In genomic region chrX:161730026-161730425, GRCm38 (mm10) we compare ENCODE assay signal across 30 mouse cellular contexts. TPM values are rescaled to one million over a fixed set of nuclear protein-coding genes. Genes with fewer than 3 reads are reported as not detected.
DNase-seq lines count a peak whose midpoint lies in the region; ATAC-seq lines count a peak whose summit lies in the region.
"Had no signal": no experiment of that assay in that cellular context is flagged by ENCODE, and none has a peak within 500 bp of the region (broad histone marks: within the 10 kb centered on the region; RNA-seq: fewer than 3 reads in every experiment).

No protein-coding gene starts in this region.

- no peaks in the 10 kb centered on the region for H3K9me3 ChIP-seq in hindbrain, embryonic 16.5 days (ENCODE audit: control insufficient read depth, low read length)
- H3K9me3 ChIP-seq in hindbrain, embryonic 12.5 days (replicated peaks): no peaks in the 10 kb centered on the region
- H3K9me3 ChIP-seq: embryonic facial prominence, embryonic 12.5 days; forebrain, embryonic 15.5 days; heart, embryonic 10.5 days; heart, embryonic 15.5 days; kidney, embryonic 15.5 days; limb, embryonic 10.5 days; limb, embryonic 15.5 days; liver, embryonic 13.5 days; midbrain, embryonic 13.5 days; neural tube, embryonic 15.5 days had no signal

- H3K36me3 ChIP-seq in hindbrain, embryonic 16.5 days (ENCODE audit: control insufficient read depth, insufficient read depth, low read length): no peaks in the 10 kb centered on the region
- H3K36me3 ChIP-seq in hindbrain, embryonic 12.5 days: no peaks in the 10 kb centered on the region
- H3K36me3 ChIP-seq: embryonic facial prominence, embryonic 12.5 days; forebrain, embryonic 15.5 days; heart, embryonic 10.5 days; heart, embryonic 15.5 days; kidney, embryonic 15.5 days; limb, embryonic 10.5 days; limb, embryonic 15.5 days; liver, embryonic 13.5 days; midbrain, embryonic 13.5 days; neural tube, embryonic 15.5 days had no signal

- no peak overlapping the region for H3K4me3 ChIP-seq in hindbrain, embryonic 16.5 days (ENCODE audit: low read length)
- no peak overlapping the region for H3K4me3 ChIP-seq in hindbrain, embryonic 12.5 days
- H3K4me3 ChIP-seq in brown adipose tissue, adult 24 weeks (ENCODE audit: insufficient read depth, low read depth, low read length): no peak overlapping the region
- H3K4me3 ChIP-seq: embryonic facial prominence, embryonic 12.5 days; forebrain, embryonic 15.5 days; heart, embryonic 10.5 days; heart, embryonic 15.5 days; kidney, embryonic 15.5 days; layer of hippocampus, adult 2 months; limb, embryonic 10.5 days; limb, embryonic 15.5 days; liver, embryonic 13.5 days; midbrain, embryonic 13.5 days; neural tube, embryonic 15.5 days had no signal

- DNase-seq in cerebellum, adult 9-10 months: peak; percentile 58
- peak; percentile 67 to 71 for DNase-seq in cerebellum, postnatal 36 days
- DNase-seq in retina, embryonic 14.5 days (ENCODE audit: low spot score): no peak
- DNase-seq in testis, postnatal 14 days (ENCODE audit: low spot score): no peak
- DNase-seq: adrenal gland, postnatal 14 days; gastrocnemius, postnatal 25 days; kidney, adult 18-20 months; kidney, postnatal 25 days; liver, embryonic 13.5 days; lung, adult 18-20 months; right cerebral cortex, adult 18-20 months; spleen, adult 18-20 months; thymus, adult 18-20 months; thymus, postnatal 25 days had no signal

- no peak overlapping the region for H3K9ac ChIP-seq in hindbrain, embryonic 16.5 days (ENCODE audit: low read depth, low read length)
- H3K9ac ChIP-seq in hindbrain, embryonic 12.5 days: no peak overlapping the region
- H3K9ac ChIP-seq: embryonic facial prominence, embryonic 12.5 days; forebrain, embryonic 15.5 days; heart, embryonic 15.5 days; kidney, embryonic 15.5 days; limb, embryonic 15.5 days; liver, embryonic 13.5 days; midbrain, embryonic 13.5 days; neural tube, embryonic 15.5 days had no signal

- 0 out of 2 replicates have a peak, but pooled peaks have one; percentile 4 for ATAC-seq in hindbrain, embryonic 16.5 days
- ATAC-seq in hindbrain, embryonic 12.5 days (ENCODE audit: low FRiP score): no peak
- ATAC-seq: forebrain, embryonic 15.5 days; inflammation-experienced regulatory T-cells, adult 6 months; lung, postnatal 0 days; midbrain, embryonic 13.5 days had no signal

- H3K27ac ChIP-seq in hindbrain, embryonic 16.5 days (ENCODE audit: low read depth, low read length): no peak overlapping the region
- no peak overlapping the region for H3K27ac ChIP-seq in hindbrain, embryonic 12.5 days
- peak overlapping the region; percentile 27 for H3K27ac ChIP-seq in brown adipose tissue, adult 24 weeks (replicated peaks; ENCODE audit: low read depth, low read length)
- H3K27ac ChIP-seq: embryonic facial prominence, embryonic 12.5 days; forebrain, embryonic 15.5 days; heart, embryonic 10.5 days; heart, embryonic 15.5 days; kidney, embryonic 15.5 days; layer of hippocampus, adult 2 months; limb, embryonic 10.5 days; limb, embryonic 15.5 days; liver, embryonic 13.5 days; macrophage; midbrain, embryonic 13.5 days; neural tube, embryonic 15.5 days had no signal

- peaks cover 6% of the 10 kb centered on the region; the same call in 1 of the 2 replicates for H3K27me3 ChIP-seq in hindbrain, embryonic 16.5 days (replicated peaks; ENCODE audit: control insufficient read depth, insufficient read depth, low read length)
- H3K27me3 ChIP-seq in hindbrain, embryonic 12.5 days: peaks cover 49% of the 10 kb centered on the region
- H3K27me3 ChIP-seq: forebrain, embryonic 15.5 days; heart, embryonic 15.5 days had no signal

- peaks cover 2% of the 10 kb centered on the region for H3K4me1 ChIP-seq in hindbrain, embryonic 16.5 days (ENCODE audit: control insufficient read depth, insufficient read depth, low read depth, low read length)
- H3K4me1 ChIP-seq in hindbrain, embryonic 12.5 days: no peaks in the 10 kb centered on the region
- H3K4me1 ChIP-seq in brown adipose tissue, adult 24 weeks (ENCODE audit: control insufficient read depth, insufficient read depth, insufficient read length, low read length): peaks cover 4% of the 10 kb centered on the region; the same call in 1 of the 2 replicates
- H3K4me1 ChIP-seq: embryonic facial prominence, embryonic 12.5 days; heart, embryonic 10.5 days; heart, embryonic 15.5 days; kidney, embryonic 15.5 days; limb, embryonic 10.5 days; limb, embryonic 15.5 days; liver, embryonic 13.5 days; midbrain, embryonic 13.5 days had no signal

- no peak overlapping the region for H3K4me2 ChIP-seq in hindbrain, embryonic 16.5 days (ENCODE audit: low read length)
- no peak overlapping the region for H3K4me2 ChIP-seq in hindbrain, embryonic 12.5 days (replicated peaks)
- H3K4me2 ChIP-seq: embryonic facial prominence, embryonic 12.5 days; forebrain, embryonic 15.5 days; heart, embryonic 15.5 days; kidney, embryonic 15.5 days; limb, embryonic 15.5 days; liver, embryonic 13.5 days; midbrain, embryonic 13.5 days; neural tube, embryonic 15.5 days had no signal

RNA-seq across cellular contexts. Expression of gene Rai2, which starts 13.2 kb away (rescaled TPM):
- polyA plus RNA-seq in hindbrain, embryonic 16.5 days (2015; fragmentation: Nextera tagmentation; extraction: Ambion mirVana): 16.4 and 22.6 TPM in 2 replicates
- polyA plus RNA-seq in hindbrain, embryonic 12.5 days (2016; fragmentation: Nextera tagmentation; extraction: Ambion mirVana): 10.1 and 12.5 TPM in 2 replicates
- polyA plus RNA-seq in brown adipose tissue, adult 24 weeks (2012; ENCODE audit: insufficient read depth, insufficient read length, missing spikeins): 6.3 and 8.5 TPM in 2 replicates
- polyA plus RNA-seq: inflammation-experienced regulatory T-cells, adult 6 months; macrophage had no signal

Comparison
In these comparisons a context has a peak if more than half of its experiments do, and no peak if none do; other contexts are left out.
1. DNase-seq: peak in cerebellum, adult 9-10 months (single experiment) and cerebellum, postnatal 36 days (2 of 2); none in retina, embryonic 14.5 days (single experiment) and testis, postnatal 14 days (single experiment).